Mouse (Mus musculus) kidney, embryonic 15.5 days (tissue): ENCODE results near the gene Nav3. TPM values are rescaled to one million over a fixed set of nuclear protein-coding genes. Genes with fewer than 3 reads are reported as not detected.

Experiments
- ATAC-seq: fragments of 200-750 bp; cut with Nextera tagmentation; replicated peaks from 2 replicates; pipeline ENCODE4 v1.8.0; 2017; ENCODE audit warnings: moderate TSS enrichment; ENCODE audit not compliant: low FRiP score
- H3K27ac ChIP-seq: fragments of 300-500 bp; sonication (generic); 2 replicates; pipeline ENCODE4 v1.5.1; 2015; ENCODE audit warnings: mild to moderate bottlenecking, inconsistent platforms
- H3K27me3 ChIP-seq: fragments of 300-500 bp; sonication (generic); 2 replicates; pipeline ENCODE4 v1.6.1; 2015; ENCODE audit warnings: inconsistent platforms
- H3K36me3 ChIP-seq: fragments of 300-500 bp; sonication (generic); 2 replicates; pipeline ENCODE4 v1.6.1; 2015; ENCODE audit warnings: inconsistent platforms
- H3K4me1 ChIP-seq: fragments of 300-500 bp; sonication (generic); 2 replicates; pipeline ENCODE4 v1.6.1; 2015; ENCODE audit warnings: inconsistent platforms
- H3K4me2 ChIP-seq: fragments of 300-500 bp; sonication (generic); 2 replicates; pipeline ENCODE4 v1.6.1; 2015; ENCODE audit warnings: moderate library complexity, mild to moderate bottlenecking, inconsistent platforms
- H3K4me3 ChIP-seq: fragments of 300-500 bp; sonication (generic); replicated peaks from 2 replicates; pipeline ENCODE4 v1.5.1; 2015; ENCODE audit warnings: mild to moderate bottlenecking, inconsistent platforms
- H3K9ac ChIP-seq: fragments of 300-500 bp; sonication (generic); 2 replicates; pipeline ENCODE4 v1.6.1; 2015; ENCODE audit warnings: mild to moderate bottlenecking, inconsistent platforms
- H3K9me3 ChIP-seq: fragments of 300-500 bp; sonication (generic); replicated peaks from 2 replicates; pipeline ENCODE4 v1.6.1; 2016; ENCODE audit warnings: inconsistent platforms
- WGBS: fragments of 180-500 bp; shearing (Covaris S2); methylation state at CpG from one replicate; pipeline ENCODE4 v1.1.7; 2015; ENCODE audit warnings: mixed read lengths; 5-methylcytosine and 5-hydroxymethylcytosine counted together
- polyA plus RNA-seq: library from polyadenylated mRNA; unstranded; fragments of >200 nt; fragmentation: Nextera tagmentation; extraction: Ambion mirVana; gene quantifications from 2 replicates; pipeline ENCODE4 v1.2.1, GENCODE M21; 2015

Gene Nav3
- polyA plus RNA-seq, 1 experiment from 2014 or later, result 4.6 TPM

DNA sequence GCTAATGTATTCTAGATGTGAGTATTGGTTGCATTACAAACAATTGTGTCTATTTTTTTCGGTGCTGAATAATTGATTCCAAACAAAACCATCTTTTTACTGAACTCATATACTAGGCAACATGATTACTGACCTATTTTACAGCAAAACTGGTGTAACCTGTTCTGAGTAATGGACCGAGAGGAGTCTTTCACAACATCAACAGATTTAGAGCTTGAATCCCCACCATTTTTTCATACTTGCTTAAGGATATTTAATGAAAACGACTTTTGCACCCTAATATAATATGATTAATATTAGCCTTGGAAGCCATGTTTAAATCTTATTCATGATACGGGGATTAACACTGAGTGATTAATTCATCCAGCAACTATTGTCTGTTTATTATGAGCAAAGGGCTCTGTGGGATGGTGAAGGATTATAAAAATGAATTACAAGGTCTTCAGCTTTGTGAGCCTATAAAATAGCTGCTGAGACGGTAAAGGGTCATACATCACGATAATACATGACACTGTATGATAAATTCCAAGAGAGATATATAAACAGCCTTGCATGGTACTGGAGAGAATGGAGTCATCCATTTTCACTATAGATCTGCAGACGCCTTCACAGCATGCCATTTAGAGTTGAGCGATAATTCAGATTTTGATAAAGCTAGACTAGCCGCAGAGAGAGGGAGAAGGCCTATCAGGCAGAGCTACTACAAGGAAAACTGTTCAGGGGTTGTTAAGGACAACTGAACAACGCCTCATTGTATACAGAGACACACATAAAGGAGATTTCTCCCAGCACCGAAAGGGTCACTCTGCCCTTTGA, 567.4 kb downstream of the Nav3 start:
- no peaks in the 10 kb centered on the region for H3K9me3 ChIP-seq
- no peak overlapping the region for H3K9ac ChIP-seq
- H3K27me3 ChIP-seq, result no peaks in the 10 kb centered on the region
- H3K4me2 ChIP-seq, result no peak overlapping the region
- no peaks in the 10 kb centered on the region for H3K36me3 ChIP-seq
- peak; percentile 87 for ATAC-seq
- no peak overlapping the region for H3K4me3 ChIP-seq
- 0 out of 2 replicates have a peak, but pooled peaks cover 3% of the 10 kb centered on the region for H3K4me1 ChIP-seq
- peak overlapping the region; percentile 11; the same call in 1 of the 2 replicates for H3K27ac ChIP-seq
- WGBS, result 55% methylated on average over 11 of the region's 11 CpGs

DNA sequence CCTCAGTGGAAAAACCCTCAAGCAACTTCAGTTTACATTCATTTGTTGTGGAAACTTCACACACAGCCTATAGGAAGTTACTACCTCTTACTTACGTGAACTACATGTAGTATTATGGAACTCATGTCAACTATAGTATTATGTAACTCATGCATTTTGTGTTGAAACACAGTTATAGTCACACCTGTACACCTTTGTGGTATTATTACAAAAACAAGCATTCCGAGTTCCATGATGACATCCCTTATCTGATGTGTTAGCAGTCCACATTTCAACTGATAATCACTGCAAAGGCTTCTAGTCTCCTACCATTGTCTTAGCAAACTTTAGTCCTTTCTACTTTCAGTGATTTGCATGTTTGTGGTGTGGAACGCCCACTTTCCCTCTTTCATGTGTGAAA, 568.8 kb downstream of the Nav3 start:
- no peak overlapping the region for H3K4me3 ChIP-seq
- WGBS, result 82% methylated on average over 3 of the region's 3 CpGs
- H3K36me3 ChIP-seq, result no peaks in the 10 kb centered on the region
- no peak overlapping the region for H3K27ac ChIP-seq
- no peak overlapping the region for H3K9ac ChIP-seq
- H3K4me2 ChIP-seq, result no peak overlapping the region
- ATAC-seq, result no peak
- H3K4me1 ChIP-seq, result 0 out of 2 replicates have a peak, but pooled peaks cover 3% of the 10 kb centered on the region
- H3K27me3 ChIP-seq, result no peaks in the 10 kb centered on the region
- H3K9me3 ChIP-seq, result no peaks in the 10 kb centered on the region

DNA sequence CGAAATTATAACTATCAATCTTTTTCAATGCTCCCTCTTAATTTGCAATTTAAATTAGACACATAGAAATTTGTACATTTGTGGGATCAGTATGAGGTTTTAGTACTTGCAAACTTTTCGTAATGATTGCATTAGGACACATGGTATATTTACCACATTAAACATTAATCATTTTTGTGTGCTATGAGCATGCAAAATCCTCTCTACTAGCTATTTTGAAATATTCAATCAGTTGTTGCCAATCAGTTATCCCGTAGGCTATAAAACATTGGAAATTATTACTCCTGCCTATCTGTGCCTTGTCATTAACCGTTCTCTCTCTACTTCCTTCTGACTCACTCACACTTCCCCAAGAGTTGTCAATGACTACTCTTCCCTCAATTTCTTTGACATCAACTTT, 579.9 kb downstream of the Nav3 start:
- Histone ChIP-seq H3K9ac (no peak overlapping the region), H3K4me2 (no peak overlapping the region), H3K4me1 (no peaks in the 10 kb centered on the region), H3K4me3 (no peak overlapping the region), H3K9me3 (no peaks in the 10 kb centered on the region), H3K27me3 (no peaks in the 10 kb centered on the region), H3K27ac (no peak overlapping the region), H3K36me3 (no peaks in the 10 kb centered on the region)
- WGBS, result 86% methylated on average over 4 of the region's 4 CpGs
- ATAC-seq, result no peak

DNA sequence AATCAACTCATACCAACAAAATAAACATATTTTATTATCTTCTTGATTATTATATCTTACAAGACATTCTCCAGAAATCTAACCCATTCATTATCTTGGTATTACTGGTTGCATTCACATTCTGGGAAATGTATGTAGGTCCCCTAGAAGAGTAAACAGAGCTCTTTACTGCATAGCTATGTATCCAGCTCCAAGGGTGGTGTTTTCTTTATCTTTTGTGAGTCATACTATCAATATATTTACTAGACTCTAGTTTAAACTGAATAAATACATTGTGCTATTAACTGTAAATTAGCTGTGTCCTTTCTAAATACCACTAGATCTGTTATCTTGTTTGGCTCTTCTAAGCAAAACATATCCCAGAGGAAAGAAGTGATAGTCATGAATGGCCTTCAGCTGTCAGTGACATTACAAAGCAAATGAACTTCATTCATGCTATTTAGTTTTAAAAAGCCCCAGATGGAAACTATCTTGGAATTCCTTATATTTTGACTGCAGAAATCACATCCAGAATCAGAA, 580.6 kb downstream of the Nav3 start:
- peak; percentile 58 for ATAC-seq
- no peaks in the 10 kb centered on the region for H3K27me3 ChIP-seq

GRCm38 (mm10) chr10:109874652-109875311, 581.2 kb downstream of the Nav3 start:
- H3K36me3 ChIP-seq, result no peaks in the 10 kb centered on the region
- 50% methylated on average over 5 of the region's 5 CpGs for WGBS
- H3K4me1 ChIP-seq, result no peaks in the 10 kb centered on the region
- H3K9ac ChIP-seq, result no peak overlapping the region
- H3K27ac ChIP-seq, result peak overlapping the region; percentile 62; the same call in 1 of the 2 replicates
- ATAC-seq, result no peak; the same call in 1 of the 2 replicates
- no peak overlapping the region for H3K4me2 ChIP-seq
- no peak overlapping the region for H3K4me3 ChIP-seq
- H3K27me3 ChIP-seq, result no peaks in the 10 kb centered on the region
- H3K9me3 ChIP-seq, result no peaks in the 10 kb centered on the region

More for the DNA sequence above, 580.6 kb downstream of the Nav3 start:
- H3K9me3 ChIP-seq, result no peaks in the 10 kb centered on the region
- H3K9ac ChIP-seq, result no peak overlapping the region
- H3K36me3 ChIP-seq, result no peaks in the 10 kb centered on the region
- H3K4me2 ChIP-seq, result no peak overlapping the region
- no peak overlapping the region for H3K27ac ChIP-seq
- no peaks in the 10 kb centered on the region for H3K4me1 ChIP-seq
- H3K4me3 ChIP-seq, result no peak overlapping the region

DNA sequence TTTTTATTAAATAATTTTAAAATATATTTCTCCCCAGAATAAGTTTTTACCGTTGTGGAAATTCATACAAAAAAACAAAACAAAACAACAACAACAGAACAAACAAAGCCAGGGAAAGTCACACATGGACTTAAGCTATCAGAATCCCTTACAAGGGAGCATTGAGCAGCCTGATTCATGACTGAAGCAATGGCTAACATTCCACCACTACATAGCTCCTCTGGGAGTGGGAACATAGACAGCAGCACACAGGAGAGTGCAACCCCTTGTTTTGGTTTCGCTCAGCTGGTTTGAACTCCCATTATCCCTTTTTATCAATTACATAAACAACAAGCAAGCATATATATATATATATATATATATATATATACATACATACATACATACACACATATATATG, 589.9 kb downstream of the Nav3 start:
- H3K9me3 ChIP-seq, result no peaks in the 10 kb centered on the region
- H3K36me3 ChIP-seq, result no peaks in the 10 kb centered on the region
- H3K27ac ChIP-seq, result no peak overlapping the region
- no peak overlapping the region for H3K4me2 ChIP-seq
- H3K4me1 ChIP-seq, result no peaks in the 10 kb centered on the region
- WGBS, result 80% methylated on average over 2 of the region's 2 CpGs
- H3K9ac ChIP-seq, result no peak overlapping the region
- no peak overlapping the region for H3K4me3 ChIP-seq
- no peaks in the 10 kb centered on the region for H3K27me3 ChIP-seq
- ATAC-seq, result no peak

GRCm38 (mm10) chr10:109865391-109865790, 590.6 kb downstream of the Nav3 start:
- WGBS, result 19% methylated on average over 1 of the region's 2 CpGs

GRCm38 (mm10) chr10:109864708-109865107, 591.3 kb downstream of the Nav3 start:
- Histone ChIP-seq H3K4me2 (no peak overlapping the region), H3K36me3 (no peaks in the 10 kb centered on the region), H3K27me3 (no peaks in the 10 kb centered on the region), H3K4me1 (no peaks in the 10 kb centered on the region), H3K9ac (no peak overlapping the region), H3K4me3 (no peak overlapping the region), H3K9me3 (no peaks in the 10 kb centered on the region), H3K27ac (no peak overlapping the region)
- 22% methylated on average over 4 of the region's 4 CpGs for WGBS
- 0 out of 2 replicates have a peak, but pooled peaks have one; percentile 69 for ATAC-seq

More at GRCm38 (mm10) chr10:109865391-109865790, 590.6 kb downstream of the Nav3 start:
- peak; percentile 59 for ATAC-seq
- no peaks in the 10 kb centered on the region for H3K36me3 ChIP-seq
- no peak overlapping the region for H3K4me2 ChIP-seq
- no peak overlapping the region for H3K9ac ChIP-seq
- H3K4me1 ChIP-seq, result no peaks in the 10 kb centered on the region
- H3K4me3 ChIP-seq, result no peak overlapping the region
- no peaks in the 10 kb centered on the region for H3K27me3 ChIP-seq
- H3K9me3 ChIP-seq, result no peaks in the 10 kb centered on the region
- H3K27ac ChIP-seq, result no peak overlapping the region

DNA sequence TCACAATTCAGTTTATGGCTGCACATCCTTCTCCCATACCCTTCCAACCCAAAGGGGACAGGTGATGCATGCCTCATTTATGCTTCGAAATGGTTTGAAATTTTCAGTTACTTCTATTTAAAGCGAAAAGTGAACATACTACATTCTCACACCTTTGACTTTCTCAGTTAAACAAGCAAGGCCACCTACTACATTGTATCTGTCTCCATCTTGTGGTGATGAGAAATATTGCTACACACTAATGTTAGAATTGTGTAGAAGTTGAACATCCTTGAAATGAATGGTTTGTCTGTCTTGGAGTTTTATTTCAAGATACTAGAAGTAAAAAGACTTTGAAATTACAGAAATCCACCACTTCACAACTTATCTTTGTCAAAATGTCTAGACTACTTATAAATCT, 594.7 kb downstream of the Nav3 start:
- Histone ChIP-seq H3K9me3 (no peaks in the 10 kb centered on the region), H3K36me3 (no peaks in the 10 kb centered on the region), H3K27me3 (no peaks in the 10 kb centered on the region), H3K27ac (no peak overlapping the region), H3K4me2 (no peak overlapping the region), H3K9ac (no peak overlapping the region), H3K4me3 (no peak overlapping the region), H3K4me1 (no peaks in the 10 kb centered on the region)
- 62% methylated on average over 2 of the region's 2 CpGs for WGBS
- no peak for ATAC-seq

- no peak overlapping the region for H3K4me3 ChIP-seq
- H3K27ac ChIP-seq, result no peak overlapping the region
- no peak overlapping the region for H3K9ac ChIP-seq
- H3K4me1 ChIP-seq, result no peaks in the 10 kb centered on the region
- no peaks in the 10 kb centered on the region for H3K9me3 ChIP-seq
- no peaks in the 10 kb centered on the region for H3K36me3 ChIP-seq
- H3K27me3 ChIP-seq, result no peaks in the 10 kb centered on the region
- ATAC-seq, result no peak
- H3K4me2 ChIP-seq, result no peak overlapping the region
- WGBS, result 94% methylated on average over 2 of the region's 2 CpGs
Observed at GRCm38 (mm10) chr10:109858568-109858967, 597.4 kb downstream of the Nav3 start.

- no peak overlapping the region for H3K4me3 ChIP-seq
- H3K36me3 ChIP-seq, result no peaks in the 10 kb centered on the region
- H3K9me3 ChIP-seq, result no peaks in the 10 kb centered on the region
- no peak overlapping the region for H3K4me2 ChIP-seq
- no peaks in the 10 kb centered on the region for H3K27me3 ChIP-seq
- 0 out of 2 replicates have a peak, but pooled peaks cover 3% of the 10 kb centered on the region for H3K4me1 ChIP-seq
- H3K9ac ChIP-seq, result no peak overlapping the region
- WGBS, result 30% methylated on average over 7 of the region's 7 CpGs
- no peak overlapping the region for H3K27ac ChIP-seq
- peak; percentile 92 for ATAC-seq
Observed at GRCm38 (mm10) chr10:109852392-109852791, 603.6 kb downstream of the Nav3 start.

DNA sequence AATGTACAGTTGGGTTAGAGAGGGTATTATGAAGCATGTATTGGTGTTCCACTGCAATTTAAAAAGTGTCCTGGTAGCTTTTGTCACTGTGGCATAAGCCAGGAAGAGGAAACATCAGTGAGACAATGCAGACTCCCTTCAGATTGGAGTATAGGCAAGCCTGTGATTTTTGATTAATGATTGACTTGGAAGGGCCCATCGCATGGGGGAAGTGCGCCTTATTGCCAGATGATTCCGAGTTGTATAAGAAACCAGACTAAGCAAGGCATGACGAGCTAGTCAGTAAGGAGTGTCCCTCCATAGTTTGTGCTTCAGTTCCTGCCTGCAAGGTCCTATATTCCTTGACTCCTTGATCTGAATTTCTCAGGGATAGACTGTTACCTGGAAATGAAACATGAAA, 608.4 kb downstream of the Nav3 start:
- no peaks in the 10 kb centered on the region for H3K36me3 ChIP-seq
- H3K4me1 ChIP-seq, result 0 out of 2 replicates have a peak, but pooled peaks cover 3% of the 10 kb centered on the region
- 68% methylated on average over 4 of the region's 4 CpGs for WGBS
- H3K4me2 ChIP-seq, result no peak overlapping the region
- H3K4me3 ChIP-seq, result no peak overlapping the region
- no peaks in the 10 kb centered on the region for H3K27me3 ChIP-seq
- no peak overlapping the region for H3K9ac ChIP-seq
- ATAC-seq, result peak; percentile 79; the same call in 1 of the 2 replicates
- no peak overlapping the region for H3K27ac ChIP-seq
- H3K9me3 ChIP-seq, result no peaks in the 10 kb centered on the region
